Mouse (Mus musculus) ZHBTc4 (cell line): Measurements from ENCODE around the gene Gm13276.
A peak's percentile ranks its signal among the peaks of the same experiment; 100 is the strongest.
"Not testable (repeated sequence)": the region's sequence is repeated elsewhere in the genome, so short reads cannot be mapped to it uniquely, and the experiment has no call there.

Experiments
- DNase-seq: peaks from one replicate; pipeline ENCODE4 v3.0.0-alpha.2; 2011; ENCODE audit warnings: low read depth, low spot score

The Gm13276 gene

GRCm38 (mm10) chr4:88782335-88782734, 3.2 kb upstream of the Gm13276 start:
- not testable (repeated sequence) for DNase-seq

- not testable (repeated sequence) for DNase-seq
Observed at GRCm38 (mm10) chr4:88788402-88788801, 2.9 kb downstream of the Gm13276 start, which contains the start of gene Gm13277. TSS of gene Gm13277 (plus strand) at chr4:88788632.

GRCm38 (mm10) chr4:88791250-88791649, 5.7 kb downstream of the Gm13276 start, which contains the start of gene Gm13278:
TSS of gene Gm13278 (plus strand) at chr4:88791550.
- not testable (repeated sequence) for DNase-seq

- not testable (repeated sequence) for DNase-seq
Observed at GRCm38 (mm10) chr4:88793936-88794675, 8.6 kb downstream of the Gm13276 start, which contains the start of gene Gm13275. TSS of gene Gm13275 (plus strand) at chr4:88794487.

GRCm38 (mm10) chr4:88797097-88797496, 11.6 kb downstream of the Gm13276 start, which contains the start of gene Gm13279:
TSS of gene Gm13279 (plus strand) at chr4:88797397.
- not testable (repeated sequence) for DNase-seq

- not testable (repeated sequence) for DNase-seq
Observed at GRCm38 (mm10) chr4:88799365-88799764, 13.9 kb downstream of the Gm13276 start, which contains the start of gene Gm13285. TSS of gene Gm13285 (plus strand) at chr4:88799665.

- not testable (repeated sequence) for DNase-seq
Observed at GRCm38 (mm10) chr4:88802954-88803353, 17.4 kb downstream of the Gm13276 start, which contains the start of gene Gm13287. TSS of gene Gm13287 (plus strand) at chr4:88803254.

- DNase-seq = not testable (repeated sequence)
Observed at GRCm38 (mm10) chr4:88805231-88805630, 19.7 kb downstream of the Gm13276 start, which contains the start of gene Gm13288. TSS of gene Gm13288 (plus strand) at chr4:88805531.

- not testable (repeated sequence) for DNase-seq
Observed at GRCm38 (mm10) chr4:88805761-88806160, 20.3 kb downstream of the Gm13276 start.

- no peak for DNase-seq
Observed at GRCm38 (mm10) chr4:88815928-88816327, 30.4 kb downstream of the Gm13276 start, which contains the start of gene Ifna7. TSS of gene Ifna7 (plus strand) at chr4:88816228.

- DNase-seq = no peak
Observed at GRCm38 (mm10) chr4:88819659-88820058, 34.1 kb downstream of the Gm13276 start, which contains the start of gene Ifna11. TSS of gene Ifna11 (plus strand) at chr4:88819959.

GRCm38 (mm10) chr4:88822995-88823394, 37.5 kb downstream of the Gm13276 start:
- DNase-seq = no peak

- DNase-seq = not testable (repeated sequence)
Observed at GRCm38 (mm10) chr4:88827116-88827515, 41.6 kb downstream of the Gm13276 start, which contains the start of gene Ifna6. TSS of gene Ifna6 (plus strand) at chr4:88827416.

- peak; percentile 18 for DNase-seq
Observed at GRCm38 (mm10) chr4:88830523-88830922, 45.0 kb downstream of the Gm13276 start.

- not testable (repeated sequence) for DNase-seq
Observed at GRCm38 (mm10) chr4:88835225-88835624, 49.7 kb downstream of the Gm13276 start, which contains the start of gene Ifna5. TSS of gene Ifna5 (plus strand) at chr4:88835525.
